Mouse (Mus musculus) E14TG2a.4 (cell line): ENCODE measurements at regions not wholly inside any gene's neighbourhood (a gene's known extent, or its start where the extent isn't known, plus 50 kb on each side); places are given as distances from the start of the nearest gene placed in this dataset.

Source experiments
- CTCF ChIP-seq: conservative IDR thresholded peaks from 2 replicates; pipeline ENCODE4 v1.5.1; 2014; ENCODE audit warnings: low read length
- NANOG ChIP-seq: IDR thresholded peaks from 2 replicates; pipeline ENCODE4 v1.6.1; 2014; ENCODE audit warnings: borderline replicate concordance, low read length, mixed read lengths

GRCm38 (mm10) chr7:113710541-113711270 lies 55.1 kb upstream of the Spon1 start:
- no peak for TF ChIP-seq CTCF
- peak; percentile 19; the same call in 1 of the 2 replicates for TF ChIP-seq NANOG
